Mouse (Mus musculus) olfactory bulb, adult 2 months (tissue): ENCODE results near the gene Rgl1. TPM values are rescaled to one million over a fixed set of nuclear protein-coding genes. Genes with fewer than 3 reads are reported as not detected.
"Not testable (repeated sequence)": the region's sequence is repeated elsewhere in the genome, so short reads cannot be mapped to it uniquely, and the experiment has no call there.

Experiments used
- H3K27ac ChIP-seq: fragments of 200-500 bp; 2 replicates; pipeline ENCODE4 v1.5.1; 2012; ENCODE audit warnings: low read depth, low read length; ENCODE audit not compliant: insufficient read depth
- H3K4me1 ChIP-seq: fragments of 200-500 bp; 2 replicates; pipeline ENCODE4 v1.6.1; 2012; ENCODE audit warnings: low read length; ENCODE audit not compliant: control insufficient read depth, insufficient read depth
- H3K4me3 ChIP-seq: fragments of 200-500 bp; 2 replicates; pipeline ENCODE4 v1.5.1; 2012; ENCODE audit warnings: mild to moderate bottlenecking, low read depth, low read length, moderate library complexity; ENCODE audit not compliant: insufficient read depth
- CTCF ChIP-seq: fragments of 200-500 bp; IDR thresholded peaks from 2 replicates; pipeline ENCODE4 v1.5.1; 2012; ENCODE audit warnings: low read depth, mild to moderate bottlenecking, low read length, moderate library complexity; ENCODE audit not compliant: insufficient read depth
- POLR2A ChIP-seq: fragments of 200-500 bp; IDR thresholded peaks from 2 replicates; pipeline ENCODE4 v1.6.1; 2012; ENCODE audit warnings: mild to moderate bottlenecking, low read depth, low read length, moderate library complexity; ENCODE audit not compliant: insufficient read depth
- WGBS: fragments of 180-500 bp; shearing (Covaris S2); methylation state at CpG from one replicate; pipeline ENCODE4 v1.1.7; 2018; 5-methylcytosine and 5-hydroxymethylcytosine counted together
- polyA plus RNA-seq: library from polyadenylated mRNA; stranded (reverse); fragments of >200 nt; gene quantifications from 2 replicates; pipeline ENCODE4 v1.2.4, GENCODE M21; 2012; ENCODE audit warnings: low replicate concordance; ENCODE audit not compliant: missing spikeins, insufficient read depth, insufficient read length

Gene Rgl1
- polyA plus RNA-seq, 1 experiment, result not detected

DNA sequence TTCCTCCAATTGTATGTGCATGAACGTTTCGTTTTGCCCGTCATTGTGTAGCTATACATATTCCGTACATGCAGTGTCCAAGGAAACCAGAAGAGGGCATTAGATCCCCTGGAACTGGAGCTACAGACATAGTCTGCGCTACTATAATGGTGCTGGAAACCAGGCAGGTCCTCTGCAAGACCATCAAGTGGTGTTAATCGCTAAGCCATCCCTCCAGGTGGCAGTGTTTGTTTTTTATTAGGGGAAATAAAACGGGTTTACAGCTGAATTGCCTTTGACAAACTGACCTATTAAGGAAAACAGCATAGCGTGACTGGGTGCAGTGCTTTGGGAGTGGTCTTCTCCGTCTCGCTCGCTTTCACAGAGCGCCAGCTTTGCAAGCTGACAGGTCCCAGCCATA lies 24.1 kb upstream of the Rgl1 start:
- TF ChIP-seq CTCF (no peak), POLR2A (no peak)
- no peak overlapping the region for H3K27ac ChIP-seq
- H3K4me1 ChIP-seq, result peaks cover 5% of the 10 kb centered on the region; the same call in 1 of the 2 replicates
- H3K4me3 ChIP-seq, result no peak overlapping the region
- WGBS, result 48% methylated on average over 12 of the region's 12 CpGs

DNA sequence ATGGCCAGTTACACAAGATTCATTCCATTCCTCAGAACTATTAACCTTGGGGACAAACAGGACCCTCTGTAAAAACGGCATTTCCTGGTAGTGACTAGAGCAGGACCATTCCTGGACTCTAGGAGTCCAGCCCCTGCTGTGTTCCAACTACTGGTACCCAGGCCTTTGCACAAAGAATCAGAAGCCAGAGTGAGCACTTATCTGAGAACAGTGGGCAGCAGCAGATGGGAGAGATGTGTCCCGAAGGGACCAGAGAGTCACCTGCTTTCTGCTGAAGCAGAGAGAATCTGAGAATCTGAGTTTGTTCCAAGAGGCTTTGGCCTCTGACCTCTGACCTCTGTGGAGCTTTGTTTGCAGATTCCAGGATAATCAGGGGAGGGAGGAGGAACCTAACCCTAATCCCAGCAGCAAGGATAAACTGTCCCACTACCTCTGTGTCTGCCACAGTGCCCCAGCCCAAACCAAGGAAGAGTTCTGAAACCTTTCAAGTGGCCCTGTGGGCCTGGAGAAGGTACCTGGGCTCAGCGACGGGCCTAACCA lies 22.0 kb upstream of the Rgl1 start:
- 58% methylated on average over 4 of the region's 4 CpGs for WGBS
- TF ChIP-seq CTCF (no peak), POLR2A (no peak)
- Histone ChIP-seq H3K4me3 (no peak overlapping the region), H3K27ac (no peak overlapping the region), H3K4me1 (peaks cover under 1% of the 10 kb centered on the region; the same call in 1 of the 2 replicates)

DNA sequence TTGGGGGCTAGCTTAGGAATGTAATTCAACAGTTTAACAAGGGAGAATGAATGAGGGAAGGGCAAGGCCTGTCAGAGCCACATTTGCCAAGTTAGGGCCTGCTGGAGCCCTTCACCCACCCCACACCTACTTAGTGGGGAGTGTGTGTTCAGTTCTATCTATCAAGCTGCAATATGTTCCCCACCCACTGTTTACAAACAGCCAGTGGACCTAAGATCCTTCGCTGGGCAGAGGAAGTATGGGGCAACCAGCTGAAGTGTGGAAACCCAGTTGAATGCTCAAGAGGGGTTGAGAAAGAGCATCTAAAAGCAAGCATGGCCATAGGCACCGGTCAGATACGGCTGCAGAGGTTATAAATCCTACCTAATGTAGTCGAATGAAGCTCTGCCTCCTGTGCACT lies 20.8 kb upstream of the Rgl1 start:
- TF ChIP-seq CTCF (no peak), POLR2A (no peak)
- Histone ChIP-seq H3K4me3 (no peak overlapping the region), H3K4me1 (no peaks in the 10 kb centered on the region), H3K27ac (no peak overlapping the region)
- WGBS, result 96% methylated on average over 4 of the region's 4 CpGs

DNA sequence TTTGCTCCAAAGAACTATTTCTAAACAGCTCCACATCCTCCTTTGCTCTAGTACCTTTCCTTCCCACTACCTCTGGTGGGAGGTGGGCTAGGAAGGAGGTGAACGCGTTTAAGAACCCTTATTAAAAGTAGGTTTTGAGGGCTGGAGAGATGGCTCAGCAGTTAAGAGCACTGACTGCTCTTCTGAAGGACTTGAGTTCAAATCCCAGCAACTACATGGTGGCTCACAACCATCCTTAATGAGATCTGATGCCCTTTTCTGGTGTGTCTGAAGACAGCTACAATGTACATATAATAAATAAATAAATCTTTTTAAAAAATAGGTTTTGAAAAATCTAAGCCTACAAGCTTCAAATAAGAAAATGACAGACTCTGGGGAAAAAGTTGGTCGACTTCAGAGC lies 19.3 kb upstream of the Rgl1 start:
- WGBS, result 94% methylated on average over 3 of the region's 3 CpGs
- not testable (repeated sequence) for H3K27ac ChIP-seq, H3K4me3 ChIP-seq, H3K4me1 ChIP-seq

DNA sequence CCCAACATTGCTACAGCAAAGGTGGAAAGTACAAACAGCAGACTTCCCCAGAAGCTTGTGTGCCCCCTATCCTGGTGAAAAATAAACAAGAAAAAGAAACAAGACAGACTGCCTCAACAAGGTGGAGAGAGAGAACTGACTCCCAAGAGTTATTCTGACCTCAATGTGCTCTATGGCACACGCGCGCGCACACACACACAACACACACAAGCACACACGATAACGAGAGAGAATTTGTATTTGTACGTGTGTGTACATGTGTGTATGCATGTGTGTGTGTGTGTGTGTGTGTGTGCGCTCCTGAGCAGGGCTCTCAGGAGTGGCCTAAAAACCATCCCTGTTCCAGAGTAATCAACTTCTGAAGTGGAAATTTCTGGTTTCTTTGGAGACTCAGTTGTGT lies 18.5 kb upstream of the Rgl1 start:
- no peaks in the 10 kb centered on the region for H3K4me1 ChIP-seq
- WGBS, result 96% methylated on average over 8 of the region's 8 CpGs
- H3K27ac ChIP-seq, result no peak overlapping the region
- no peak overlapping the region for H3K4me3 ChIP-seq
- no peak for TF ChIP-seq POLR2A
- no peak for TF ChIP-seq CTCF

DNA sequence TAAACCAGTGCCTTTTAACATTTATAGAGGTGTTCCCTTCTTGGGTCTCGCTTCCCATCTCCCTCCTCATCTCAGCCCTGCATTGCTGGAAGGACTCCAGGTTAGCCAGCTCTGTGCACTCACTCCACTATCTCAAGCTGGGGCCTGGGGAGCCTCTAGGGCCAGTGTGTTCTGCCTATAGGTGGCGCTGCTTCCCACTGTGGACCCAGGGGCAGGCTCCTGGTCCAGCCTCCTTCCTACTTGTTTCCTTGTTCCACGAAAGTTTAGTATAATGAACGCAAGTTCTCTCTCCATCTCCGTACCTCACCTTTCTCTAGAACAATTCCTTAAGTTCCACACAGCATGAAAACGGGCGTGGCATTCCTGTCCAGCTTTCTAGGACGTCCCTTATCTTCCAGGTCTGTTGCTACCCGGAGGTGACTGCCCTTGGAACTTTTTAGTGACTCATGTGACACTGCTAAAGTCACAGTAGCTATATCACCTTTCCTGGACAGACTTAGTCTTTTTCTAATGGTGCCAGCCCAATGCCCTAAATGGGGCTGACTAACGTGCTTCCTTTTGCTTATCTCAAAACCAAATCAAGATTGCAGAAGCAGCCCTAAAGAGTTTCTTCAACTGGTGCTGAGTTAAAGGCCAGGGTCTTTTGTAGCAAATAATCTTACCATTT lies 13.1 kb upstream of the Rgl1 start:
- Histone ChIP-seq H3K4me3 (no peak overlapping the region), H3K4me1 (no peaks in the 10 kb centered on the region), H3K27ac (no peak overlapping the region)
- WGBS, result 41% methylated on average over 10 of the region's 10 CpGs
- TF ChIP-seq CTCF, result peak; percentile 46; the same call in 1 of the 2 replicates
- no peak for TF ChIP-seq POLR2A

DNA sequence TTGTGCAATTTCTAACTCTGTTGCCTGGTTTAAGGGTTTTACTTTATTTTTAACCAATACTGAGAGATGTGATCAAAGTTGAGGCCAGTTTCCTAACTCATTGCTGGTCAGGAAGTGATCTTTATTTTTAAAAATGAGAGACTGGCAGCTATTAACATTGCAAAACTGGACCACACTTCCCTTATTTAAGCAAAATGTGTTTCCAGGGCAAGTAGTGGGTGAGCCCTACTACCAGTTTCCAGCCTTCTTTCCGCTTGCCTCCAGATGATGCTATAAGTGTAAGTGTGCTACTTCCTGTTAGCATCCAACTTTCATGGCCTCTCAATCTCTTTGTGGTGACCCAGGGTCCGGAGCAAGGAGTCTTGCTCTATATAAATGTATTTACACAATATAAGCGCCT lies 8.4 kb upstream of the Rgl1 start:
- not testable (repeated sequence) for H3K4me1 ChIP-seq, H3K27ac ChIP-seq, H3K4me3 ChIP-seq
- 95% methylated on average over 3 of the region's 3 CpGs for WGBS

DNA sequence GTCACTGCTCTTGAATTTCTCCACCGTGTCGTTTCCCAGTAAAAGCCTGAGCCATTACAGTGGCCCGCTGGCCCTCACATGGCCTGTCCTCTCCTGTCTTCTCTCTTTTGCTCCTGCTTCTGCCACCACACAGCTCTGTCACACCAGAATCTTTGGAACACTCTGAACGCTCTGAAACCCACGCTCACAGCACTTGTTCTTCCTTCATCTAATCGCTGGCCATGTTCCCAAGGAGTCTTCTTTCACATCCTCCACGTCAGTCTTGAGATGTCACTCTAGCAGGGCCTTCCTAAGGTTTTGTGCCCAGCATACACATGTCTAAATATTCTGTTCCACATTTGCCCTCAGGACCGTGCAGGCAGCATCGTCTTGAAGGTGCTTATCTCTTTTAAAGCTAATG lies 4.9 kb upstream of the Rgl1 start:
- TF ChIP-seq CTCF (no peak), POLR2A (no peak)
- WGBS, result 64% methylated on average over 9 of the region's 9 CpGs
- peaks cover 2% of the 10 kb centered on the region; the same call in 1 of the 2 replicates for H3K4me1 ChIP-seq
- H3K4me3 ChIP-seq, result no peak overlapping the region
- H3K27ac ChIP-seq, result no peak overlapping the region

DNA sequence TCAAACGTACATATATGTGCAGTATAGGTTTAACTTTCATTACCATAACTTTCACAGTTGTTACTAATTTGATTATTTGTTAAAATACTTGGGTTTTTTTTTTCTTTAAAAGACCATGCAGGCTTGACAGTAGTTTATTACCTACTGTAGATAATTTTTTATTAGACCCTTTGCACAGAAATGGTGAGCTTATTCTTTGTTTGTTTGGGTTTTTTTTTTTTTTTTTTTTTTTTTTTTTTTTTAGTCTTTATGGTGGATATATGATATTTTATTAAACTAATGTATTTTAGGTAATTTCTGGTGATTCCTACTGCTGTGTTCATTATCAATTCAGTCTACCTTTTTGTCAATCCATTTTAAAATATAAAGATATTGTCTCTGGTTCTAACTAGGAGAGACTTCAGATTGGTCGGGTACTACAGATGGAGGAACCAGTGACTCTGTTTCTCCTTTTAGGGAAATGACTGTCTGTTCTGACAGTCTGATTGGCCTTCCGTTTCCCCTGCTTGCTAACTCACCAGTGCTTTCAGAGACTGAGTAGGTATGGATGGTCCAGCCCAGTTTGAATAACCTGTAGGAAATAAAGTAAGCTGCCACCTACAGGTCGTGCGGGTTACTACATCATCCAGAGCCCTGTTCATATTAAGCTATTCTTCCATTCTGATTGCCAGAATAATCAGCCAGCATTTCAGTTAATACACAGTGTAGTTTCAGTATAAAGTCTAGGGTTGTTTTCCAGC lies 1.8 kb upstream of the Rgl1 start:
- 3% methylated on average over 5 of the region's 5 CpGs for WGBS
- peaks cover 5% of the 10 kb centered on the region for H3K4me1 ChIP-seq
- no peak overlapping the region for H3K4me3 ChIP-seq
- H3K27ac ChIP-seq, result no peak overlapping the region
- TF ChIP-seq CTCF (no peak), POLR2A (no peak)
